Mouse (Mus musculus) monocyte, adult 59 days (primary cell): ENCODE results near the gene Slc25a21. TPM values are rescaled to one million over a fixed set of nuclear protein-coding genes. Genes with fewer than 3 reads are reported as not detected.

Experiments used
- total RNA-seq, 2 experiments: library from RNA; stranded (reverse); gene quantifications; one replicate each; pipeline ENCODE4 v1.2.4; 2023

Gene Slc25a21
- not detected for total RNA-seq

GRCm38 (mm10) chr12:57197363-57198026, at the start of gene Slc25a21:
Gene Slc25a21, minus strand, starts transcription at chr12:57197472.

GRCm38 (mm10) chr12:57230192-57230706, 33.0 kb upstream of the Slc25a21 start, which contains the start of the genes Prps1l3 and Mipol1:
Gene Prps1l3, plus strand, starts transcription at chr12:57230412.
Gene Mipol1, plus strand, starts transcription at chr12:57230427.

GRCm38 (mm10) chr12:56691427-56692079, 505.7 kb downstream of the Slc25a21 start, which contains the start of gene Pax9:
Gene Pax9, plus strand, starts transcription at chr12:56691767.

Other genes with a start within 250 kb of the Slc25a21 start
- 10 to 100 TPM; 18.3 to 20.8 TPM for gene Prps1l3, start 32.9 kb upstream of the Slc25a21 start, total RNA-seq
- 1 to 10 TPM in 1 of 2 experiments, under 1 TPM in 1; 0.86 to 1.4 TPM for gene Mipol1, start 33.0 kb upstream of the Slc25a21 start, total RNA-seq